ENCODE assay signal across 17 mouse cellular contexts in the genomic region with DNA sequence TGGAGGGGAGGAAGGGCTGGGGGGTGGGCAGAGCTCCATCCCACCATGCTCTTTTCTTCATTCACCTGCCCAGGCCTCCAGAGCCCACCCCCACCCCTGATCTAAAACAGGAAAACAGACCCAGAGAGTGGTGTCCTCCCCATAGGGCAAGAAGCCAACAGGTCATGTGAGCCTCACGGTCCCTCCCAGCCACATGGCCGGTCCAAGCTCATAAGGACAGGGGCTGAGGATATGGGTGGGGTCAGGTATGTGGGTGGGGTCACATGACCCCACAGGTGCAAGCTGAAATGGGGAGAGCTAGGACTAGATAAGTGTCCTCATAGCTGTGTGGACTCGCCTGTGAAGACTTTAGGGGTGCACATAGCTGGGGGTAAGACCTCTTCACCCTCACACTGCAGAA. TPM values are rescaled to one million over a fixed set of nuclear protein-coding genes. Genes with fewer than 3 reads are reported as not detected.
DNase-seq lines count a peak whose midpoint lies in the region; ATAC-seq and TF ChIP-seq lines count a peak whose summit lies in the region.
"Had no signal": no experiment of that assay in that cellular context is flagged by ENCODE, and none has a peak within 500 bp of the region (broad histone marks: within the 10 kb centered on the region; RNA-seq: fewer than 3 reads in every experiment).

No protein-coding gene starts in this region.

- peaks cover 3% of the 10 kb centered on the region for H3K79me2 ChIP-seq in MEL (ENCODE audit: control insufficient read depth, insufficient read depth, low read length, poor library complexity)

- TF ChIP-seq CTCF in MEL (IDR thresholded peaks at IDR 0.05 in 2 of 3, conservative IDR thresholded peaks at IDR 0.05 in 1 of 3; ENCODE audit: control insufficient read depth in 1 of 3, insufficient read depth in 1 of 3, low read depth in 2 of 3, low read length in 3 of 3, poor library complexity in 1 of 3, severe bottlenecking in 1 of 3): no peak

- no peak for DNase-seq in heart, postnatal 25 days (ENCODE audit: low spot score)
- DNase-seq in MEL (ENCODE audit: low read depth, low spot score): no peak
- DNase-seq in cerebellum, postnatal 25 days: peak; percentile 55 to 71
- peak; percentile 58 for DNase-seq in kidney, adult 9 months
- DNase-seq in spleen, adult 18-20 months: no peak
- DNase-seq in midbrain, embryonic 11.5 days (ENCODE audit: low spot score, missing footprints): no peak
- DNase-seq in urinary bladder, postnatal 10 days (ENCODE audit: low spot score): no peak
- DNase-seq: right cerebral cortex, adult 18-20 months; thymus, postnatal 4 days had no signal

- H3K4me1 ChIP-seq in heart, embryonic 11.5 days (ENCODE audit: control insufficient read depth, insufficient read depth, low read length): peaks cover 23% of the 10 kb centered on the region
- H3K4me1 ChIP-seq in MEL (ENCODE audit: control insufficient read depth in 1 of 2, insufficient read depth in 2 of 2, low read length in 2 of 2): no peaks in the 10 kb centered on the region
- no peaks in the 10 kb centered on the region for H3K4me1 ChIP-seq in midbrain, embryonic 11.5 days (ENCODE audit: control insufficient read depth, insufficient read depth, low read length)

- intact Hi-C loops in heart, postnatal 25 days (cut with DNase I): no loop called here

- H3K4me2 ChIP-seq in heart, embryonic 11.5 days: peak overlapping the region; percentile 31; the same call in 1 of the 2 replicates
- no peak overlapping the region for H3K4me2 ChIP-seq in midbrain, embryonic 11.5 days
- H3K4me2 ChIP-seq: forebrain, embryonic 13.5 days; midbrain, embryonic 13.5 days; neural tube, embryonic 13.5 days had no signal

- H3K36me3 ChIP-seq in heart, embryonic 11.5 days (ENCODE audit: control insufficient read depth, insufficient read depth, low read length): peaks cover 20% of the 10 kb centered on the region
- no peaks in the 10 kb centered on the region; a peak in 1 of 4 replicates for H3K36me3 ChIP-seq in MEL (ENCODE audit: control insufficient read depth in 1 of 2, insufficient read depth in 2 of 2, low read length in 2 of 2)
- H3K36me3 ChIP-seq in midbrain, embryonic 11.5 days (ENCODE audit: control insufficient read depth, insufficient read depth, low read length): peaks cover 15% of the 10 kb centered on the region

- H3K9ac ChIP-seq in heart, embryonic 11.5 days (ENCODE audit: low read depth, low read length): peak overlapping the region; percentile 52; the same call in 1 of the 2 replicates
- H3K9ac ChIP-seq in MEL (ENCODE audit: control insufficient read depth, low read depth, low read length, poor library complexity, severe bottlenecking): no peak overlapping the region
- H3K9ac ChIP-seq in midbrain, embryonic 11.5 days (ENCODE audit: low read length): no peak overlapping the region
- H3K9ac ChIP-seq: forebrain, embryonic 13.5 days; midbrain, embryonic 13.5 days; neural tube, embryonic 13.5 days had no signal

- no peak for TF ChIP-seq POLR2A in MEL (IDR thresholded peaks at IDR 0.05; ENCODE audit: control insufficient read depth in 1 of 2, insufficient read depth in 1 of 2, low read depth in 1 of 2, low read length in 2 of 2, poor library complexity in 1 of 2)

- no peaks in the 10 kb centered on the region for H3K9me3 ChIP-seq in heart, embryonic 11.5 days (replicated peaks; ENCODE audit: control insufficient read depth, low read length)
- no peaks in the 10 kb centered on the region for H3K9me3 ChIP-seq in MEL (replicated peaks; ENCODE audit: insufficient read depth, low read length)
- H3K9me3 ChIP-seq in midbrain, embryonic 11.5 days (ENCODE audit: control insufficient read depth, low read length): no peaks in the 10 kb centered on the region
- H3K9me3 ChIP-seq: forebrain, embryonic 13.5 days; midbrain, embryonic 13.5 days; neural tube, embryonic 13.5 days had no signal

- H3K27me3 ChIP-seq in heart, embryonic 11.5 days (ENCODE audit: control insufficient read depth, insufficient read depth, low read length): no peaks in the 10 kb centered on the region
- H3K27me3 ChIP-seq in MEL (ENCODE audit: control insufficient read depth in 1 of 2, insufficient read depth in 2 of 2, low read length in 2 of 2): no peaks in the 10 kb centered on the region
- no peaks in the 10 kb centered on the region for H3K27me3 ChIP-seq in midbrain, embryonic 11.5 days (ENCODE audit: control insufficient read depth, insufficient read depth, low read length)
- H3K27me3 ChIP-seq: forebrain, embryonic 13.5 days; midbrain, embryonic 13.5 days; neural tube, embryonic 13.5 days had no signal

- no peak for TF ChIP-seq EP300 in MEL (IDR thresholded peaks at IDR 0.05; ENCODE audit: low read depth in 1 of 2, low read length in 2 of 2)

- peak overlapping the region; percentile 70 for H3K27ac ChIP-seq in heart, embryonic 11.5 days (ENCODE audit: low read depth, low read length)
- no peak overlapping the region for H3K27ac ChIP-seq in MEL (ENCODE audit: control insufficient read depth, low read depth, low read length)
- H3K27ac ChIP-seq in midbrain, embryonic 11.5 days (ENCODE audit: low read depth, low read length): no peak overlapping the region
- H3K27ac ChIP-seq: forebrain, embryonic 13.5 days; midbrain, embryonic 13.5 days; neural tube, embryonic 13.5 days had no signal

- TF ChIP-seq RAD21 in MEL (IDR thresholded peaks at IDR 0.05; ENCODE audit: low read depth, low read length): no peak

- no peak overlapping the region for H3K4me3 ChIP-seq in heart, embryonic 11.5 days (ENCODE audit: low read depth, low read length)
- H3K4me3 ChIP-seq in MEL (ENCODE audit: control insufficient read depth in 1 of 2, insufficient read depth in 1 of 2, low read depth in 2 of 2, low read length in 2 of 2): no peak overlapping the region
- H3K4me3 ChIP-seq in midbrain, embryonic 11.5 days (ENCODE audit: low read depth, low read length): no peak overlapping the region
- H3K4me3 ChIP-seq: forebrain, embryonic 13.5 days; midbrain, embryonic 13.5 days; neural tube, embryonic 13.5 days had no signal

- no peak for ATAC-seq in heart, embryonic 11.5 days (replicated peaks; ENCODE audit: insufficient number of reproducible peaks, low FRiP score, low TSS enrichment)
- no peak for ATAC-seq in midbrain, embryonic 11.5 days (ENCODE audit: low FRiP score)
- ATAC-seq: CD4-positive, CD25-positive, alpha-beta regulatory T cell, adult 4 months; forebrain, embryonic 13.5 days; midbrain, embryonic 13.5 days had no signal

- 63% methylated on average over 3 of the region's 3 CpGs for WGBS in heart, embryonic 11.5 days (ENCODE audit: insufficient replicate concordance)
- WGBS in midbrain, embryonic 11.5 days: 91% methylated on average over 3 of the region's 3 CpGs

TF ChIP-seq in MEL, 35 proteins besides CTCF, POLR2A, EP300 and RAD21:
- TF ChIP-seq USF1 (IDR thresholded peaks at IDR 0.05; ENCODE audit: low read depth, low read length): peak; percentile 56; the same call in 1 of the 2 replicates
- no peak for TF ChIP-seq SIN3A (IDR thresholded peaks at IDR 0.05; ENCODE audit: low read length)
- no peak for TF ChIP-seq POLR2AphosphoS2 (IDR thresholded peaks at IDR 0.05; ENCODE audit: low read length)
- TF ChIP-seq MAZ (IDR thresholded peaks at IDR 0.05; ENCODE audit: low read depth, low read length): no peak

RNA-seq across cellular contexts. Expression of gene Cox19, which starts 12.8 kb away (rescaled TPM):
- polyA plus RNA-seq in heart, embryonic 11.5 days (2014; fragmentation: Nextera tagmentation; extraction: Ambion mirVana): 85.3 and 95.2 TPM in 2 replicates
- 10 to 100 TPM; 82.2 to 91.1 TPM for total RNA-seq in heart, postnatal 25 days (2021)
- total RNA-seq in MEL (2012; rRNA removed): 49.1 and 53.0 TPM in 2 replicates
- 10 to 100 TPM in 1 of 2 experiments, not detected in 1; 73.2 TPM for polyA plus RNA-seq in MEL (2012; ENCODE audit: insufficient read depth in 1 of 2, insufficient read length in 2 of 2, low read depth in 1 of 2, low replicate concordance in 2 of 2, missing spikeins in 1 of 2)
- 124 and 133 TPM in 2 replicates for polyA plus RNA-seq in midbrain, embryonic 11.5 days (2014; fragmentation: Nextera tagmentation; extraction: Ambion mirVana)

RNA-seq across cellular contexts. Expression of gene Adap1, which starts 13.0 kb away (rescaled TPM):
- polyA plus RNA-seq in heart, embryonic 11.5 days (2014; fragmentation: Nextera tagmentation; extraction: Ambion mirVana): 1.4 and 2.5 TPM in 2 replicates
- total RNA-seq in heart, postnatal 25 days (2021): 1 to 10 TPM; 1.4 to 1.5 TPM
- total RNA-seq in MEL (2012; rRNA removed): 38.3 and 52.9 TPM in 2 replicates
- polyA plus RNA-seq in MEL (2012; ENCODE audit: insufficient read depth in 1 of 2, insufficient read length in 2 of 2, low read depth in 1 of 2, low replicate concordance in 2 of 2, missing spikeins in 1 of 2): 10 to 100 TPM in 1 of 2 experiments, not detected in 1; 59.8 TPM
- 2.4 TPM in 2 replicates for polyA plus RNA-seq in midbrain, embryonic 11.5 days (2014; fragmentation: Nextera tagmentation; extraction: Ambion mirVana)

RNA-seq across cellular contexts. Expression of gene Cyp2w1, which starts 14.0 kb away (rescaled TPM):
- not detected in 2 replicates for polyA plus RNA-seq in heart, embryonic 11.5 days (2014; fragmentation: Nextera tagmentation; extraction: Ambion mirVana)
- not detected for total RNA-seq in heart, postnatal 25 days (2021)
- total RNA-seq in MEL (2012; rRNA removed): not detected in 2 replicates
- polyA plus RNA-seq in MEL (2012; ENCODE audit: insufficient read depth in 1 of 2, insufficient read length in 2 of 2, low read depth in 1 of 2, low replicate concordance in 2 of 2, missing spikeins in 1 of 2): not detected
- polyA plus RNA-seq in midbrain, embryonic 11.5 days (2014; fragmentation: Nextera tagmentation; extraction: Ambion mirVana): not detected in 2 replicates
- total RNA-seq: adrenal gland, postnatal 4 days; left cerebral cortex, postnatal 25 days had no signal
- polyA plus RNA-seq: CD4-positive, CD25-positive, alpha-beta regulatory T cell, adult 4 months; forebrain, embryonic 13.5 days; gonadal fat pad, adult 2 months; midbrain, embryonic 13.5 days; neural tube, embryonic 13.5 days had no signal

RNA-seq across cellular contexts. Expression of gene Gpr146, which starts 39.1 kb away (rescaled TPM):
- polyA plus RNA-seq in heart, embryonic 11.5 days (2014; fragmentation: Nextera tagmentation; extraction: Ambion mirVana): 7.2 and 7.5 TPM in 2 replicates
- 10 to 100 TPM; 35.3 to 58.5 TPM for total RNA-seq in heart, postnatal 25 days (2021)
- 0.92 and 2.1 TPM in 2 replicates for total RNA-seq in MEL (2012; rRNA removed)
- polyA plus RNA-seq in MEL (2012; ENCODE audit: insufficient read depth in 1 of 2, insufficient read length in 2 of 2, low read depth in 1 of 2, low replicate concordance in 2 of 2, missing spikeins in 1 of 2): 1 to 10 TPM in 1 of 2 experiments, not detected in 1; 4.5 TPM
- 1.5 and 2.7 TPM in 2 replicates for polyA plus RNA-seq in midbrain, embryonic 11.5 days (2014; fragmentation: Nextera tagmentation; extraction: Ambion mirVana)

Comparison
In these comparisons a context has a peak if more than half of its experiments do, and no peak if none do; other contexts are left out.
1. DNase-seq: peak in cerebellum, postnatal 25 days (2 of 2) and kidney, adult 9 months (single experiment); none in heart, postnatal 25 days (single experiment), MEL (single experiment), spleen, adult 18-20 months (0 of 2), midbrain, embryonic 11.5 days (single experiment) and urinary bladder, postnatal 10 days (single experiment).